Mouse (Mus musculus) erythroblast, embryonic 14.5 days (primary cell): Measurements from ENCODE around the gene Ring1. TPM values are rescaled to one million over a fixed set of nuclear protein-coding genes. Genes with fewer than 3 reads are reported as not detected.

ENCODE experiments used
- H3K27me3 ChIP-seq: 2 replicates; pipeline ENCODE4 v1.6.1; 2012; ENCODE audit warnings: inconsistent platforms; ENCODE audit not compliant: control insufficient read depth
- H3K36me3 ChIP-seq: 2 replicates; pipeline ENCODE4 v1.6.1; 2012; ENCODE audit warnings: mild to moderate bottlenecking, inconsistent platforms; ENCODE audit not compliant: control insufficient read depth
- H3K4me1 ChIP-seq: 2 replicates; pipeline ENCODE4 v1.6.1; 2012; ENCODE audit warnings: inconsistent platforms; ENCODE audit not compliant: control insufficient read depth
- H3K4me3 ChIP-seq: replicated peaks from 2 replicates; pipeline ENCODE3; 2012; ENCODE audit warnings: moderate library complexity, mild to moderate bottlenecking, inconsistent platforms
- H3K9me3 ChIP-seq: 2 replicates; pipeline ENCODE4 v1.6.1; 2012; ENCODE audit warnings: low read length, inconsistent platforms, mixed read lengths; ENCODE audit not compliant: control insufficient read depth
- GATA1 ChIP-seq: IDR thresholded peaks from 2 replicates; pipeline ENCODE4 v1.6.1; 2012; ENCODE audit warnings: low read length, inconsistent platforms, mixed read lengths
- TAL1 ChIP-seq: IDR thresholded peaks from 3 replicates; pipeline ENCODE4 v1.6.1; 2012; ENCODE audit warnings: low read length, inconsistent platforms, mixed read lengths
- polyA plus RNA-seq: library from polyadenylated mRNA; stranded (reverse); fragments of >175 nt; gene quantifications from 2 replicates; pipeline ENCODE4 v1.2.3, GENCODE M21; 2012

Gene Ring1
- polyA plus RNA-seq, 1 experiment: 1.8 TPM

- Histone ChIP-seq H3K4me3 (no peak overlapping the region), H3K4me1 (peaks cover 35% of the 10 kb centered on the region), H3K36me3 (peaks cover 47% of the 10 kb centered on the region), H3K27me3 (peaks cover 35% of the 10 kb centered on the region), H3K9me3 (no peaks in the 10 kb centered on the region)
- TF ChIP-seq GATA1 (no peak), TAL1 (no peak)
These were observed 12.8 kb upstream of the Ring1 start for GRCm38 (mm10) chr17:34037241-34037640.

GRCm38 (mm10) chr17:34036647-34037046 is 12.2 kb upstream of the Ring1 start:
- H3K4me1 ChIP-seq: peaks cover 36% of the 10 kb centered on the region
- TF ChIP-seq TAL1 (no peak), GATA1 (no peak)
- no peak overlapping the region for H3K4me3 ChIP-seq
- peaks cover 29% of the 10 kb centered on the region for H3K27me3 ChIP-seq
- H3K36me3 ChIP-seq: peaks cover 47% of the 10 kb centered on the region
- no peaks in the 10 kb centered on the region for H3K9me3 ChIP-seq

- peaks cover 19% of the 10 kb centered on the region for H3K27me3 ChIP-seq
- H3K9me3 ChIP-seq: no peaks in the 10 kb centered on the region
- H3K4me1 ChIP-seq: peaks cover 43% of the 10 kb centered on the region
- no peak overlapping the region for H3K4me3 ChIP-seq
- H3K36me3 ChIP-seq: peaks cover 51% of the 10 kb centered on the region
- TF ChIP-seq GATA1 (no peak), TAL1 (no peak)
These were observed 11.0 kb upstream of the Ring1 start for GRCm38 (mm10) chr17:34035517-34035916.

GRCm38 (mm10) chr17:34034064-34034463 is 9.6 kb upstream of the Ring1 start:
- Histone ChIP-seq H3K4me3 (peak overlapping the region; percentile 10), H3K9me3 (no peaks in the 10 kb centered on the region), H3K4me1 (peaks cover 54% of the 10 kb centered on the region), H3K27me3 (peaks cover 6% of the 10 kb centered on the region), H3K36me3 (peaks cover 66% of the 10 kb centered on the region)
- TF ChIP-seq GATA1 (no peak), TAL1 (no peak)

GRCm38 (mm10) chr17:34033441-34033840 is 9.0 kb upstream of the Ring1 start:
- Histone ChIP-seq H3K36me3 (peaks cover 72% of the 10 kb centered on the region), H3K27me3 (peaks cover under 1% of the 10 kb centered on the region; the same call in 1 of the 2 replicates), H3K9me3 (no peaks in the 10 kb centered on the region), H3K4me3 (peak overlapping the region; percentile 91), H3K4me1 (peaks cover 54% of the 10 kb centered on the region)
- no peak for TF ChIP-seq TAL1
- TF ChIP-seq GATA1: no peak

- TF ChIP-seq TAL1: no peak
- TF ChIP-seq GATA1: no peak
- Histone ChIP-seq H3K27me3 (no peaks in the 10 kb centered on the region), H3K4me3 (peak overlapping the region; percentile 91), H3K9me3 (no peaks in the 10 kb centered on the region), H3K36me3 (peaks cover 72% of the 10 kb centered on the region), H3K4me1 (peaks cover 56% of the 10 kb centered on the region)
These were observed 8.3 kb upstream of the Ring1 start for GRCm38 (mm10) chr17:34032806-34033205.

GRCm38 (mm10) chr17:34032174-34032632 is 7.7 kb upstream of the Ring1 start:
- Histone ChIP-seq H3K4me3 (peak overlapping the region; percentile 91), H3K9me3 (no peaks in the 10 kb centered on the region), H3K27me3 (no peaks in the 10 kb centered on the region), H3K4me1 (peaks cover 62% of the 10 kb centered on the region), H3K36me3 (peaks cover 66% of the 10 kb centered on the region)
- TF ChIP-seq GATA1 (no peak), TAL1 (no peak)

GRCm38 (mm10) chr17:34031465-34032173 is 7.1 kb upstream of the Ring1 start, which contains the start of the genes Slc39a7 and Rxrb:
Gene Slc39a7, minus strand, starts transcription at chr17:34031682.
Gene Rxrb, plus strand, starts transcription at chr17:34031812.
- TF ChIP-seq TAL1 (no peak), GATA1 (no peak)
- Histone ChIP-seq H3K27me3 (no peaks in the 10 kb centered on the region), H3K9me3 (no peaks in the 10 kb centered on the region), H3K4me1 (peaks cover 67% of the 10 kb centered on the region), H3K4me3 (peak within 1 kb of the TSS; percentile 91), H3K36me3 (peaks cover 60% of the 10 kb centered on the region)

GRCm38 (mm10) chr17:34030861-34031326 is 6.4 kb upstream of the Ring1 start:
- Histone ChIP-seq H3K9me3 (no peaks in the 10 kb centered on the region), H3K4me3 (peak overlapping the region; percentile 91), H3K4me1 (peaks cover 74% of the 10 kb centered on the region), H3K36me3 (peaks cover 53% of the 10 kb centered on the region), H3K27me3 (no peaks in the 10 kb centered on the region)
- TF ChIP-seq GATA1 (no peak), TAL1 (no peak)
